Mouse (Mus musculus): ENCODE results near the gene Ino80. TPM values are rescaled to one million over a fixed set of nuclear protein-coding genes. Genes with fewer than 3 reads are reported as not detected.

Gene Ino80
- polyA plus RNA-seq, 1 experiment, result 6.9 TPM

GRCm38 (mm10) chr2:119327102-119327480 is 150.4 kb downstream of the Ino80 start:
- under 1% methylated on average over 30 of the region's 30 CpGs for WGBS
- no peak for DNase-seq (ENCODE audit: low read depth, low spot score)

GRCm38 (mm10) chr2:119326161-119327101 is 151.1 kb downstream of the Ino80 start:
- DNase-seq (ENCODE audit: low read depth, low spot score), result no peak
- WGBS, result 1% methylated on average over 61 of the region's 61 CpGs

- no peak for DNase-seq (ENCODE audit: low read depth, low spot score)
- WGBS, result 1% methylated on average over 33 of the region's 33 CpGs
Observed at GRCm38 (mm10) chr2:119325568-119326143, 151.8 kb downstream of the Ino80 start, which contains the start of gene Dll4. Dll4 (plus strand) TSS chr2:119325784.

GRCm38 (mm10) chr2:119324576-119325318 is 152.7 kb downstream of the Ino80 start:
- no peak for DNase-seq (ENCODE audit: low read depth, low spot score)
- 1% methylated on average over 32 of the region's 32 CpGs for WGBS

GRCm38 (mm10) chr2:119323866-119324575 is 153.5 kb downstream of the Ino80 start:
- 49% methylated on average over 32 of the region's 32 CpGs for WGBS

More at GRCm38 (mm10) chr2:119323866-119324575, 153.5 kb downstream of the Ino80 start:
- DNase-seq (ENCODE audit: low read depth, low spot score), result no peak

Other genes with a start within 250 kb of the Ino80 start
- 424 and 448 TPM in 2 replicates for gene Ppp1r14d, start 247.8 kb downstream of the Ino80 start, polyA plus RNA-seq (2012; rRNA removed)
- 196 and 257 TPM in 2 replicates for gene Spint1, start 240.3 kb downstream of the Ino80 start, polyA plus RNA-seq (2012; rRNA removed)
- 1.2 and 1.4 TPM in 2 replicates for gene Rhov, start 206.4 kb downstream of the Ino80 start, polyA plus RNA-seq (2012; rRNA removed)
- 16.4 and 19.2 TPM in 2 replicates for gene Vps18, start 188.9 kb downstream of the Ino80 start, polyA plus RNA-seq (2012; rRNA removed)
- gene Dll4, start 151.9 kb downstream of the Ino80 start, polyA plus RNA-seq (2012; rRNA removed), result 15.6 and 17.0 TPM in 2 replicates
- gene Chac1, start 126.5 kb downstream of the Ino80 start, polyA plus RNA-seq (2012; rRNA removed), result 5.3 and 6.8 TPM in 2 replicates
- 0.12 and 0.16 TPM in 2 replicates for gene Exd1, start 69.9 kb upstream of the Ino80 start, polyA plus RNA-seq (2012; rRNA removed)
- 142 and 154 TPM in 2 replicates for gene Chp1, start 70.0 kb upstream of the Ino80 start, polyA plus RNA-seq (2012; rRNA removed)
- gene Nusap1, start 140.6 kb upstream of the Ino80 start, polyA plus RNA-seq (2012; rRNA removed), result 3.6 and 4.2 TPM in 2 replicates
- 5.0 and 7.2 TPM in 2 replicates for gene Oip5, start 140.8 kb upstream of the Ino80 start, polyA plus RNA-seq (2012; rRNA removed)
- gene Ndufaf1, start 185.1 kb upstream of the Ino80 start, polyA plus RNA-seq (2012; rRNA removed), result 4.8 and 5.2 TPM in 2 replicates
- gene Rtf1, start 197.4 kb upstream of the Ino80 start, polyA plus RNA-seq (2012; rRNA removed), result 6.3 and 6.5 TPM in 2 replicates